ENCODE assay signal across 10 mouse cellular contexts in the genomic region with DNA sequence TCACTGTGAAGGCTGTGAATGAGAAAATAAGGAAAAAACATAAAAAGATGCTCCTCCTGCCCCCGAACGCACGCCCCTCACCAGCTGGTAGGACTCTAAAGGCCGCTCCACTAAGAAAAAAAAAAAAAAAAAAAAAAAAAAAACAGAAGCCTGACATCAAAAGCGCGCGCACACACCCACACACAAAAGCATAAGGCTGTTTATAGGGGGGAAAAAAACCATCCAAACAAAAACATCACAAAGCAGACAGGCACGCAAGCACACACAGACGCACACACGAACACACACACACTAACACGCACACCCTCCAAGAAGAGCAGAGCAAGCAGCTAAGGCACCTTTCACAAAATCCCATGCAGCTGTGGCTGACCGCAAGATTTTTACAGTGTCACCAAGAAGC. TPM values are rescaled to one million over a fixed set of nuclear protein-coding genes. Genes with fewer than 3 reads are reported as not detected.
DNase-seq lines count a peak whose midpoint lies in the region; ATAC-seq and TF ChIP-seq lines count a peak whose summit lies in the region.
"Had no signal": no experiment of that assay in that cellular context is flagged by ENCODE, and none has a peak within 500 bp of the region (broad histone marks: within the 10 kb centered on the region; RNA-seq: fewer than 3 reads in every experiment).

No protein-coding gene starts in this region.

- peak overlapping the region; percentile 20 for H3K4me3 ChIP-seq in limb, embryonic 11.5 days (ENCODE audit: low read depth, low read length)
- no peak overlapping the region for H3K4me3 ChIP-seq in thymus, adult 2 months (ENCODE audit: control insufficient read depth, insufficient read depth, low read length)

- 16% methylated on average over 11 of the region's 12 CpGs for WGBS in limb, embryonic 11.5 days
- under 1% methylated on average over 11 of the region's 12 CpGs for WGBS in thymus, adult 2 months

- no peaks in the 10 kb centered on the region for H3K9me3 ChIP-seq in limb, embryonic 11.5 days (ENCODE audit: control insufficient read depth, low read length)

- H3K27ac ChIP-seq in limb, embryonic 11.5 days (replicated peaks; ENCODE audit: low read depth, low read length): no peak overlapping the region
- H3K27ac ChIP-seq in thymus, adult 2 months (ENCODE audit: control insufficient read depth, insufficient read depth, low read length): no peak overlapping the region

- TF ChIP-seq POLR2A in thymus, adult 2 months (IDR thresholded peaks at IDR 0.05; ENCODE audit: control insufficient read depth, extremely low read depth, insufficient read depth, low read length, poor library complexity): no peak

- H3K9ac ChIP-seq in limb, embryonic 11.5 days (ENCODE audit: low read length): no peak overlapping the region

- no peak for ATAC-seq in limb, embryonic 11.5 days (ENCODE audit: insufficient number of reproducible peaks, low FRiP score, low TSS enrichment, low read depth)

- H3K36me3 ChIP-seq in limb, embryonic 11.5 days (ENCODE audit: control insufficient read depth, insufficient read depth, low read length): no peaks in the 10 kb centered on the region
- H3K36me3 ChIP-seq in thymus, adult 2 months (ENCODE audit: control insufficient read depth, insufficient read depth, low read length): no peaks in the 10 kb centered on the region

- no peak for TF ChIP-seq CTCF in thymus, adult 2 months (IDR thresholded peaks at IDR 0.05; ENCODE audit: borderline replicate concordance, control insufficient read depth, extremely low read depth, insufficient read depth, low read length, poor library complexity)

- no peaks in the 10 kb centered on the region for H3K27me3 ChIP-seq in limb, embryonic 11.5 days (ENCODE audit: control insufficient read depth, insufficient read depth, low read length)
- no peaks in the 10 kb centered on the region for H3K27me3 ChIP-seq in thymus, adult 2 months (ENCODE audit: control insufficient read depth, insufficient read depth, low read length)

- DNase-seq in embryo, embryonic 10.5 days (ENCODE audit: low spot score): peak; percentile 4
- no peak for DNase-seq in embryo, embryonic 9.5 days (ENCODE audit: extremely low spot score)
- DNase-seq in right cerebral cortex, postnatal 4 days: peak; percentile 1
- no peak for DNase-seq in right cerebral cortex, postnatal 14 days
- DNase-seq in limb, embryonic 11.5 days (ENCODE audit: low spot score): peak; percentile 21
- DNase-seq in telencephalon, adult 2 months (ENCODE audit: low read depth, low spot score): peak; percentile 8
- no peak for DNase-seq in thymus, adult 2 months
- DNase-seq in gastrocnemius, postnatal 36 days: no peak
- DNase-seq: cerebellum, adult 11 months; spleen, adult 18-20 months had no signal

- H3K4me2 ChIP-seq in limb, embryonic 11.5 days (ENCODE audit: low read depth, severe bottlenecking): 0 out of 2 replicates have a peak overlapping the region, but pooled peaks have one; percentile 8

- intact Hi-C loops in gastrocnemius, postnatal 36 days (cut with DNase I): no loop called here

- no peaks in the 10 kb centered on the region for H3K4me1 ChIP-seq in limb, embryonic 11.5 days (ENCODE audit: control insufficient read depth, insufficient read depth, low read length)
- H3K4me1 ChIP-seq in thymus, adult 2 months (replicated peaks; ENCODE audit: control insufficient read depth, insufficient read depth, low read length): no peaks in the 10 kb centered on the region

RNA-seq across cellular contexts. Expression of a gene that starts 1.1 kb away (rescaled TPM):
- polyA plus RNA-seq in limb, embryonic 11.5 days (2014; fragmentation: Nextera tagmentation; extraction: Ambion mirVana): 11.8 and 13.6 TPM in 2 replicates
- 0.27 TPM in 1 of 2 replicates, not detected in the other for polyA plus RNA-seq in thymus, adult 2 months (2012; rRNA removed)
- under 1 TPM; 0.62 to 0.84 TPM for total RNA-seq in gastrocnemius, postnatal 36 days (2021)

Comparison
In these comparisons a context has a peak if more than half of its experiments do, and no peak if none do; other contexts are left out.
1. DNase-seq: peak in embryo, embryonic 10.5 days (single experiment), right cerebral cortex, postnatal 4 days (single experiment), limb, embryonic 11.5 days (single experiment) and telencephalon, adult 2 months (single experiment); none in embryo, embryonic 9.5 days (single experiment), right cerebral cortex, postnatal 14 days (single experiment), thymus, adult 2 months (single experiment) and gastrocnemius, postnatal 36 days (0 of 2).
2. RNA of a gene that starts 1.1 kb away (polyA plus RNA-seq): 11.8 to 13.6 TPM in limb, embryonic 11.5 days; 0.27 TPM in thymus, adult 2 months; every median in the first group is over 10 times any median in the second.